In genomic region chr19:14597917-14598689, GRCm38 (mm10) we compare ENCODE assay signal across 8 mouse cellular contexts. TPM values are rescaled to one million over a fixed set of nuclear protein-coding genes. Genes with fewer than 3 reads are reported as not detected.
DNase-seq lines count a peak whose midpoint lies in the region; ATAC-seq and TF ChIP-seq lines count a peak whose summit lies in the region.

Gene Tle4 (minus strand): TSS chr19:14598051.

- H3K4me1 ChIP-seq in G1E (ENCODE audit: insufficient read depth, low read depth, low read length) = peaks cover 19% of the 10 kb centered on the region
- H3K4me1 ChIP-seq in forebrain, embryonic 16.5 days (replicated peaks; ENCODE audit: control insufficient read depth, insufficient read depth, low read length) = peaks cover 21% of the 10 kb centered on the region
- peaks cover 4% of the 10 kb centered on the region; the same call in 1 of the 2 replicates for H3K4me1 ChIP-seq in lung, embryonic 14.5 days (ENCODE audit: insufficient read depth)
- no peaks in the 10 kb centered on the region for H3K4me1 ChIP-seq in olfactory bulb, adult 2 months (ENCODE audit: control insufficient read depth, insufficient read depth, low read length)
- H3K4me1 ChIP-seq in thymus, adult 2 months (replicated peaks; ENCODE audit: control insufficient read depth, insufficient read depth, low read length) = peaks cover 6% of the 10 kb centered on the region

- H3K4me2 ChIP-seq in forebrain, embryonic 16.5 days (ENCODE audit: low read length) = peak within 1 kb of the TSS; percentile 78
- peak within 1 kb of the TSS; percentile 83 for H3K4me2 ChIP-seq in lung, embryonic 14.5 days

- peak within 1 kb of the TSS; percentile 97 for H3K27ac ChIP-seq in forebrain, embryonic 16.5 days (ENCODE audit: low read length)
- peak within 1 kb of the TSS; percentile 99 for H3K27ac ChIP-seq in layer of hippocampus, adult 2 months
- H3K27ac ChIP-seq in lung, embryonic 14.5 days (ENCODE audit: low read depth) = peak within 1 kb of the TSS; percentile 98
- H3K27ac ChIP-seq in olfactory bulb, adult 2 months (ENCODE audit: insufficient read depth, low read depth, low read length) = peak within 1 kb of the TSS; percentile 89
- H3K27ac ChIP-seq in thymus, adult 2 months (ENCODE audit: control insufficient read depth, insufficient read depth, low read length) = peak within 1 kb of the TSS; percentile 67

- intact Hi-C loops in heart, postnatal 36 days (cut with DNase I) = loop anchor here (5.0 to 10.0 kb wide), 3 partner anchors 91 to 373 kb away; no protein-coding TSS in a partner anchor

- TF ChIP-seq POLR2A in olfactory bulb, adult 2 months (IDR thresholded peaks at IDR 0.05; ENCODE audit: insufficient read depth, low read depth, low read length) = peak; percentile 56
- TF ChIP-seq POLR2A in thymus, adult 2 months (IDR thresholded peaks at IDR 0.05; ENCODE audit: control insufficient read depth, extremely low read depth, insufficient read depth, low read length, poor library complexity) = no peak; the same call in 1 of the 2 replicates

- peaks cover 9% of the 10 kb centered on the region for H3K36me3 ChIP-seq in G1E (replicated peaks)
- H3K36me3 ChIP-seq in forebrain, embryonic 16.5 days (ENCODE audit: control insufficient read depth, insufficient read depth) = no peaks in the 10 kb centered on the region
- H3K36me3 ChIP-seq in lung, embryonic 14.5 days (ENCODE audit: insufficient read depth) = no peaks in the 10 kb centered on the region
- no peaks in the 10 kb centered on the region for H3K36me3 ChIP-seq in thymus, adult 2 months (ENCODE audit: control insufficient read depth, insufficient read depth, low read length)

- H3K27me3 ChIP-seq in G1E (ENCODE audit: insufficient read depth, low read length) = peaks cover 19% of the 10 kb centered on the region
- peaks cover 4% of the 10 kb centered on the region; the same call in 1 of the 2 replicates for H3K27me3 ChIP-seq in forebrain, embryonic 16.5 days (replicated peaks; ENCODE audit: control insufficient read depth, insufficient read depth, low read length)
- no peaks in the 10 kb centered on the region for H3K27me3 ChIP-seq in lung, embryonic 14.5 days (ENCODE audit: insufficient read depth, low read length)
- no peaks in the 10 kb centered on the region for H3K27me3 ChIP-seq in thymus, adult 2 months (ENCODE audit: control insufficient read depth, insufficient read depth, low read length)

- peak within 1 kb of the TSS; percentile 91 for H3K4me3 ChIP-seq in G1E (ENCODE audit: low read depth, low read length)
- peak within 1 kb of the TSS; percentile 91 for H3K4me3 ChIP-seq in forebrain, embryonic 16.5 days (replicated peaks; ENCODE audit: low read length)
- peak within 1 kb of the TSS; percentile 79 for H3K4me3 ChIP-seq in layer of hippocampus, adult 2 months
- peak within 1 kb of the TSS; percentile 89 for H3K4me3 ChIP-seq in lung, embryonic 14.5 days (ENCODE audit: low read depth, low read length)
- H3K4me3 ChIP-seq in olfactory bulb, adult 2 months (ENCODE audit: insufficient read depth, low read depth, low read length) = peak within 1 kb of the TSS; percentile 100
- peak within 1 kb of the TSS; percentile 100 for H3K4me3 ChIP-seq in thymus, adult 2 months (ENCODE audit: control insufficient read depth, insufficient read depth, low read length)

- DNase-seq in G1E (ENCODE audit: low spot score) = peak; percentile 97
- peak; percentile 100 for DNase-seq in cerebellum, adult 18-20 months
- peak; percentile 100 for DNase-seq in heart, postnatal 36 days
- peak; percentile 100 for DNase-seq in layer of hippocampus, adult 2 months (ENCODE audit: low spot score in 2 of 2)
- peak; percentile 100 for DNase-seq in lung, embryonic 14.5 days
- DNase-seq in thymus, adult 2 months = peak; percentile 100

- no peak for TF ChIP-seq CTCF in G1E (IDR thresholded peaks at IDR 0.05; ENCODE audit: low read depth, low read length)
- no peak for TF ChIP-seq CTCF in layer of hippocampus, adult 2 months (conservative IDR thresholded peaks at IDR 0.05)
- TF ChIP-seq CTCF in lung, embryonic 14.5 days (IDR thresholded peaks at IDR 0.05; ENCODE audit: low read depth) = no peak
- TF ChIP-seq CTCF in olfactory bulb, adult 2 months (IDR thresholded peaks at IDR 0.05; ENCODE audit: insufficient read depth, low read depth, low read length) = no peak
- peak; percentile 66 for TF ChIP-seq CTCF in thymus, adult 2 months (IDR thresholded peaks at IDR 0.05; ENCODE audit: borderline replicate concordance, control insufficient read depth, extremely low read depth, insufficient read depth, low read length, poor library complexity)

- H3K9me3 ChIP-seq in G1E (replicated peaks) = no peaks in the 10 kb centered on the region
- H3K9me3 ChIP-seq in forebrain, embryonic 16.5 days (ENCODE audit: control insufficient read depth, low read length) = no peaks in the 10 kb centered on the region
- H3K9me3 ChIP-seq in lung, embryonic 14.5 days (ENCODE audit: low read depth, low read length) = no peaks in the 10 kb centered on the region

- under 1% methylated on average over 71 of the region's 71 CpGs for WGBS in forebrain, embryonic 16.5 days
- WGBS in lung, embryonic 14.5 days = under 1% methylated on average over 71 of the region's 71 CpGs
- WGBS in olfactory bulb, adult 2 months = under 1% methylated on average over 71 of the region's 71 CpGs
- WGBS in thymus, adult 2 months = under 1% methylated on average over 71 of the region's 71 CpGs

- ATAC-seq in G1E (ENCODE audit: extremely low read depth, insufficient number of reproducible peaks, low FRiP score, poor library complexity, severe bottlenecking) = peak; percentile 88
- peak; percentile 97 for ATAC-seq in forebrain, embryonic 16.5 days
- peak; percentile 98 for ATAC-seq in lung, embryonic 14.5 days (ENCODE audit: insufficient read depth)

- H3K9ac ChIP-seq in forebrain, embryonic 16.5 days (replicated peaks; ENCODE audit: low read depth, low read length) = peak within 1 kb of the TSS; percentile 93
- peak within 1 kb of the TSS; percentile 95 for H3K9ac ChIP-seq in lung, embryonic 14.5 days

RNA-seq across cellular contexts. Expression of gene Tle4, which starts in this region (rescaled TPM):
- total RNA-seq in G1E (2014; fragmentation: Nextera tagmentation) = 32.7 and 37.6 TPM in 2 replicates
- total RNA-seq in G1E (2017) = 14.2 and 15.4 TPM in 2 replicates
- 11.5 and 13.2 TPM in 2 replicates for polyA plus RNA-seq in G1E (2012)
- 39.8 and 40.9 TPM in 2 replicates for polyA plus RNA-seq in forebrain, embryonic 16.5 days (2015; fragmentation: Nextera tagmentation; extraction: Ambion mirVana)
- 10 to 100 TPM in 1 of 2 experiments, 1 to 10 TPM in 1; 8.8 to 10.5 TPM for total RNA-seq in heart, postnatal 36 days (2021)
- 10 to 100 TPM; 40.9 to 41.7 TPM for total RNA-seq in layer of hippocampus, adult 2 months (2021)
- polyA plus RNA-seq in lung, embryonic 14.5 days (2014; fragmentation: Nextera tagmentation; extraction: Ambion mirVana) = 16.1 and 16.9 TPM in 2 replicates
- not detected in 2 replicates for polyA plus RNA-seq in olfactory bulb, adult 2 months (2012; ENCODE audit: insufficient read depth, insufficient read length, low replicate concordance, missing spikeins)
- polyA plus RNA-seq in thymus, adult 2 months (2012; rRNA removed) = 17.2 and 17.8 TPM in 2 replicates

Comparison
In these comparisons a context has a peak if more than half of its experiments do, and no peak if none do; other contexts are left out.
1. Peak in every context shown above with its lines: DNase-seq, ATAC-seq, H3K4me3 ChIP-seq and H3K27ac ChIP-seq.